Mouse (Mus musculus): Measurements from ENCODE around the gene Ttc39b.

- no peak for TF ChIP-seq CTCF (IDR thresholded peaks at IDR 0.05; ENCODE audit: low read depth, low read length)
- no peak for TF ChIP-seq POLR2A (IDR thresholded peaks at IDR 0.05; ENCODE audit: borderline replicate concordance, low read depth, low read length)
Observed at GRCm38 (mm10) chr4:83350719-83351118, 26.7 kb upstream of the Ttc39b start.
